Mouse (Mus musculus) MEL (cell line): ENCODE data around the gene Spata2.

ENCODE experiments used
- CTCF ChIP-seq, 3 experiments: IDR thresholded peaks in 2 of 3; conservative IDR thresholded peaks in 1 of 3; 2 replicates each; pipeline ENCODE4 v1.5.1; 2011 to 2012; ENCODE audit warnings: low read length in 3 of 3, low read depth in 2 of 3, mild to moderate bottlenecking in 2 of 3, improper control_type of control experiment in 1 of 3, inconsistent platforms in 1 of 3, mixed read lengths in 1 of 3, moderate library complexity in 1 of 3; ENCODE audit not compliant: control insufficient read depth in 1 of 3, insufficient read depth in 1 of 3, poor library complexity in 1 of 3, severe bottlenecking in 1 of 3
- GATA1 ChIP-seq: IDR thresholded peaks from 2 replicates; pipeline ENCODE4 v1.6.1; 2011; ENCODE audit warnings: low read depth, low read length, improper control_type of control experiment
- HCFC1 ChIP-seq: IDR thresholded peaks from 2 replicates; pipeline ENCODE4 v1.6.1; 2012; ENCODE audit warnings: low read depth, mild to moderate bottlenecking, inconsistent platforms, low read length, improper control_type of control experiment, moderate library complexity
- JUND ChIP-seq: IDR thresholded peaks from 2 replicates; pipeline ENCODE4 v1.6.1; 2011; ENCODE audit warnings: low read depth, mild to moderate bottlenecking, improper control_type of control experiment, low read length
- KAT2A ChIP-seq: conservative IDR thresholded peaks from 2 replicates; pipeline ENCODE4 v1.6.1; 2012; ENCODE audit warnings: low read depth, low read length, improper control_type of control experiment, inconsistent platforms
- MAX ChIP-seq: IDR thresholded peaks from 2 replicates; pipeline ENCODE4 v1.6.1; 2011; ENCODE audit warnings: low read length, improper control_type of control experiment
- POLR2A ChIP-seq, 2 experiments: IDR thresholded peaks; 2 replicates each; pipeline ENCODE4 v1.6.1; 2011 to 2012; ENCODE audit warnings: low read length in 2 of 2, mild to moderate bottlenecking in 2 of 2, control low read depth in 1 of 2, improper control_type of control experiment in 1 of 2, low read depth in 1 of 2, moderate library complexity in 1 of 2; ENCODE audit not compliant: control insufficient read depth in 1 of 2, insufficient read depth in 1 of 2, poor library complexity in 1 of 2
- RAD21 ChIP-seq: IDR thresholded peaks from 2 replicates; pipeline ENCODE4 v1.6.1; 2011; ENCODE audit warnings: mild to moderate bottlenecking, low read depth, low read length, improper control_type of control experiment
- ZKSCAN1 ChIP-seq: IDR thresholded peaks from 2 replicates; pipeline ENCODE4 v1.6.1; 2012; ENCODE audit warnings: low read depth, mild to moderate bottlenecking, inconsistent platforms, low read length, improper control_type of control experiment, moderate library complexity

GRCm38 (mm10) chr2:167510485-167510884 is 17.8 kb upstream of the Spata2 start:
- TF ChIP-seq CTCF (IDR thresholded peaks at IDR 0.05 in 2 of 3, conservative IDR thresholded peaks at IDR 0.05 in 1 of 3; ENCODE audit: control insufficient read depth in 1 of 3, insufficient read depth in 1 of 3, low read depth in 2 of 3, low read length in 3 of 3, poor library complexity in 1 of 3, severe bottlenecking in 1 of 3) (no peak), POLR2A (IDR thresholded peaks at IDR 0.05; ENCODE audit: control insufficient read depth in 1 of 2, insufficient read depth in 1 of 2, low read depth in 1 of 2, low read length in 2 of 2, poor library complexity in 1 of 2) (no peak), MAX (no peak), GATA1 (peak; percentile 65), JUND (no peak), HCFC1 (no peak), RAD21 (no peak), KAT2A (no peak), ZKSCAN1 (no peak)
